Mouse (Mus musculus) heart, postnatal 36 days (tissue): ENCODE measurements at regions not wholly inside any gene's neighbourhood (a gene's known extent, or its start where the extent isn't known, plus 50 kb on each side); places are given as distances from the start of the nearest gene placed in this dataset.

Experiments used
- DNase-seq, 2 experiments: peaks; one replicate each; pipeline ENCODE4 v3.0.0; 2021 to 2022
- intact Hi-C: fragments of 180-260 bp; cut with DNase I; formaldehyde crosslinking; loops from one replicate; pipeline ENCODE4 v1.15.1; 2025

DNA sequence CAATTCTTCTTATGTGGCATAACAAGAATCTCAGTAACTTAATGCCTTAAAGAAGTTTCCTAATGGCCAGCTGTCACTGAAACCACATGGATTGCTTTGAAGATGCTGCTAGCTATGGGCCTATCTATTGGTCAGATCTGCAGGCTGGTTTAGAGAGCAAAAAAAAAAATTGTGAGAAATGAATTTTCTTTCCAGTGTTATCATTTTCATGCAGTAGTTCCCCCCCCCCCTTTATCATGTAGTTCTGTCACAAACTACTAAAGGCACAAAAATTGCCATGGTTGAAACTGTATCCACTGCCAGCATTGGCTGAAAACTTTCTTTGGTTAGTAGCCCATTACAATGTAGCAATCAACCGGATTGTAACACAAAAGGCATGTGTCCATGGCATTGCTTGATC lies 487.6 kb downstream of the Olfm4 start:
- no peak for DNase-seq
- intact Hi-C loops = no loop called here

DNA sequence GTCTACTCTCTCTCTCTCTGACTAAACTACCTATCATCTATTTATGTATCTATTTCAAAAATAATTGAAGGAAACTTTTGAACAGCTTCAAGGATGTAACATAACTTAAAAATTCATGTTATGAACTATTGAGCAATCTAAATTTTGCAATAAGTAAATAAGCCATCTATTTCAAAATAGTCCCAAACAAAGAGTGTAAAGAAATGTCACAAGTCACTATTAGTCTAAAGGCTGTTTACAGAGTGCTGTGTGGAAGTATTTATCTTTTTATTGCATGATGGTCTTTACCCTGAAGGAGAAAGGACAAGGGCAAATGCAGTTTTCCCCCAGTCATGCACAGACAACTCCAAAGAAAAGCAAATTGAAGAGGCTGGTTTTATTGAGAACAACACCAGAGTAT lies 496.0 kb downstream of the Olfm4 start:
- intact Hi-C loops = no loop called here
- DNase-seq = no peak

DNA sequence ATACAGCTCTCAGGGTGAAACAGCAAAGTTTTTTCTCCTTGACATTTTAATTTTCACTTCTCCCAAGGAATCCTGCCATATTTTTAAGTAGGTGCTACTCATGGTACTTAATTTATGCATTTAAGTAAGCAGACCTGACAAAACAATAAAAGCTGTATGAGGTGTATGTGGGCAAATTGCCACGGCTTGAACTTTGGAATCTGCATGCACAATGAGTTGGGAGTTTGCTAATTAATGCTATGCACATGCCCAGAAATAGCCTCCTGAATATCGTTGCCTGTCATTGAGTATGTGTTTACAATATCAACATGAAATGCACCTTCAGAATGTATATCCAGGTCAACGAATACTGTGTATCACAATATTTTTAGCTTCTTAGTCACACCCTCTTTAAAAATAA lies 498.9 kb downstream of the Olfm4 start:
- intact Hi-C loops = no loop called here
- DNase-seq = no peak

GRCm38 (mm10) chr14:80484256-80484655 lies 500.4 kb downstream of the Olfm4 start:
- intact Hi-C loops = no loop called here

DNA sequence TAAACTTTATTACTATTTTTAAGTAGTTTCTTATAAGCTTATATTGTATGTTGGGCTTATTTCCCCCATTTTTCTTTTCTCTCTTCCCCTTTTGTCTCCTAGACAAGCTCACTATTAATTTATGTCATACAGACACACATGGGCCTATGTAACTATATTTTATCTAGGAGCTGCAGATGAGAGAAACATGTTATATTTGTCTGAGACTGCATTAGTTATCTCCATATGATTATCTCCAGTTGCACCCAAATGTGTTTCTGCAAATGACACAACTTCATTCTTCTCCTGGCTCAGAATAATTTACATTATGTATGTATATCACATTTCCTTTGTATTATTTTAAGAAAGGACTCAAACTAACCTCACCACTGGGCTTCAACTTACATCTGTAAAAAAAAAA lies 501.3 kb downstream of the Olfm4 start:
- intact Hi-C loops = no loop called here
- no peak for DNase-seq

More at GRCm38 (mm10) chr14:80484256-80484655, 500.4 kb downstream of the Olfm4 start:
- DNase-seq = no peak

DNA sequence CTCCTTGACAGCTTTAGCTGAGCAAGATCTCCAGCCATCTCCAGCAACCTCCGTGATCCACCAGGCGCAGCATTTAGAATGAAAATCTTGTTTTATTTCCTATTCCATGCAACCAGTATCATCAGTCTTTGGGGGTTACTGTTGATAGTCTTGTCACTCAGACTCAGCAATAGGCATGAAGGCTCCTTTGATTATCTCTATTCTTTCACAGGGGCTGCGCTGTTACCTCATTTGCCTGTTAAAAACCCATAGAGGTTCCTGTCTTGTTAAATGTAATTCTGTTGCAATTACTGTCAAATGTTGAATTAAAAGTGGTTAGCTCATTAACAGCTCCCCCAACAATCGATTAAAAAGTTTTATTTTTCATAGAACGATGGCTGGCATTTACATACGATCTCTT lies 502.7 kb downstream of the Olfm4 start:
- intact Hi-C loops = no loop called here
- DNase-seq = no peak

DNA sequence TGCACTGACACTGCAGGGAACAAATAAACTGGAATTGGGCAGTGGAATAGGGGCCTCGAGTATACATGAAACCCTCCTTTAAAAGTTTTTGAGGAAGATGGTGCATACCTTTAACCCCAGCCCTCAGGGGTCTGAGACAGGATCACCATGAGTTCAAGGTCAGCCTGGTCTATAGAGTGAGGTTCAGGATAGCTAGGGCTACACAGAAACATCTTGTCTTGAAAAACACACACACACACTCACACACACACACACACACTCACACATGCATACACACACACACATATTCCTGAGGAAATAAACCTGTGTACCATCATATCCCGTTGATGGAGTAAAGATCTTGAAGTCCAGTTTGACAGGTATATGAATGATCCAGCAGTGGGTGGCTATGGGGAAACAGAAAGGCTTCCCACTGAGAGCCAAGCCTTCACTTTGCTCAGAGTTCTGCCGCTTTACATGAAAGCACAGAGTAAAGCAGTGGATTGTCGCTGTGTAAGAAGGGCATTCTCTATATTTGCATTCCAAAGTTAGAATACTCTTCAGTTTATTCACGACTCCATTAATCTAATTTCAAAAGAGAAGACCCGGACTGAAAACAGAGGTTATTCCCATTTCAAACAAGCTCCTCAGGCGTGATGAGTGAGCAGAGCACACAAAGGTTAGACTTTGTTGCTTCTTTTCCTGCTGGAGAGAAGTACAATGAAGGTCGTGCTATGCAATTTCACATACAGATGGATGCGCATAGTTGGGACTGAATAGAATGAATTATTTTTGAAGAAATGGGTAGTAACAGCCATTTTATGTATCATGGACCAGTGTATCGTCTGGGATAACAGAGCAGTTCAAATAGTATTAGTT lies 508.4 kb downstream of the Olfm4 start:
- intact Hi-C loops = no loop called here
- DNase-seq = no peak

DNA sequence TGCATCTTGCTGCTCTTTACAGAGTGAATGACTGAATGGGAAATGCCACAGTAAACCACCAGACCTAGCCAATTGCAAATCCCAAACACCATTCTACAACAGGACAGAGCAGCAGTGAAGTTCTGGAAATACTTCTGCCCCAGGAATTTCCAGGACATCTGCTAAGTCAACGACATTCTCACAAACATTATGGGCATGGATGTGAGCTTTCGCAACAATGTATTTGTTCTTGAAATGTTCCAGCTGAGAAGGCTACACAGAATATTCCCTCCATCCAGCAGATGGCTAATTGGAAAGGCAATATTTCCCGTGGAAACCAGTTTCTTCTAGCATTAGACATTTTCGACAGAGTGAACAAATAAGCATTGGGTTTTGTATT lies 509.0 kb downstream of the Olfm4 start:
- intact Hi-C loops = no loop called here
- DNase-seq = no peak

DNA sequence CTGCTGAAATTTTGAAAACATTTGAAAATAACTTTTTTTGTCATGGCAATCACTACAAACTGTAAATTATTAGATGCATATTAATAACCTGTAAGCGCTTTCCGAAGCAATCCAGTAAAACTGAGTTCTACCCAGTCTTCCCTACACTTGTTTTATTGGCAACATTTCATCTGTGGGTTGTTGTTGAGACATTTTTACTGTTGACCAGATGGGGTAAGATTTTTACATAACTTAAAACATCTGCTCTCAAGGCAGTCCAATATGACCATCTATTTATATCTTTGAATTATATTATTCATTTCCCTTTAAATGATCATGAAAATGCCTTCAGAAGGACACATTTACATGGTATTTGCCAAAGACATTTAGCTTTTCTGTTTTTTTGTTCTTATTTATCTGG lies 520.5 kb downstream of the Olfm4 start:
- intact Hi-C loops = no loop called here
- no peak for DNase-seq

- intact Hi-C loops = no loop called here
- DNase-seq = no peak
Observed at GRCm38 (mm10) chr14:80516626-80517025, 532.7 kb downstream of the Olfm4 start.

DNA sequence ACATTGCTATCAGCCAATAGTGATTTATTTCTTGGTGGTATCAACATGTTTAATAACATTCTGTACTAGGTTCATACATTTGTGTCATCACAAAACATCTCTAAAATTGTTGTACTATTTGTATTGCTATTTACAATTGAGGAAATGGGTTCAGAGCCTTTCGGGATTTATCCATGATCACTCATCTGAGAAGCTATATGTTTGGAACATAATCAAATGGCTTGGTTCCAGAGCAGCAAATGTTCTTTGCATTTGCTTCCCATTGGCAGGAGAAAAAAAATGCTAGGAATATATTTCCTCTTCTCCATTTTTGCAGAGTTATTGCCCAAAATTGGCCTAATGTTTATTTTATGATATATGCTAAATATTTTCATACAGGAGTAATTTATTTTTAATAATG lies 537.3 kb downstream of the Olfm4 start:
- no peak for DNase-seq
- intact Hi-C loops = no loop called here

DNA sequence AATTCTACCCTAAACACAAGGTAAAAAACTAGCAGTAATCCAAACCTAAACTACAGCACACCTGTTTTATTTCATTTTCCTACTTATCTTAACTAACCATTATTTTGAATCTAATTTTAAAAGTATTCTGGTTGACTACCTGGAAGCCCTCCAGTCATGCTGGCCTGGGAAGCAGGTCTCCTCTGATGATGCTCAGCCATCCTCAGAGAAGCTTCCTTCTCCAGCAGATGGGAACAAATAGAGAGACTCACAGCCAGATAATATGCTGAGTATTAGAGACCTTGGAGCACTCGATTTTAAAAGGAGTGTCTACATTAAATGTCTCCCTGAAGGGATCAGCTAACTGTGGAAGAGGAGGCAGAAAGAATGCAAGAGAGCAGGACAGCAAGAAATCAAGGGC lies 537.8 kb downstream of the Olfm4 start:
- intact Hi-C loops = no loop called here
- DNase-seq = no peak

- intact Hi-C loops = no loop called here
Observed at GRCm38 (mm10) chr14:80522536-80522935, 538.7 kb downstream of the Olfm4 start.

DNA sequence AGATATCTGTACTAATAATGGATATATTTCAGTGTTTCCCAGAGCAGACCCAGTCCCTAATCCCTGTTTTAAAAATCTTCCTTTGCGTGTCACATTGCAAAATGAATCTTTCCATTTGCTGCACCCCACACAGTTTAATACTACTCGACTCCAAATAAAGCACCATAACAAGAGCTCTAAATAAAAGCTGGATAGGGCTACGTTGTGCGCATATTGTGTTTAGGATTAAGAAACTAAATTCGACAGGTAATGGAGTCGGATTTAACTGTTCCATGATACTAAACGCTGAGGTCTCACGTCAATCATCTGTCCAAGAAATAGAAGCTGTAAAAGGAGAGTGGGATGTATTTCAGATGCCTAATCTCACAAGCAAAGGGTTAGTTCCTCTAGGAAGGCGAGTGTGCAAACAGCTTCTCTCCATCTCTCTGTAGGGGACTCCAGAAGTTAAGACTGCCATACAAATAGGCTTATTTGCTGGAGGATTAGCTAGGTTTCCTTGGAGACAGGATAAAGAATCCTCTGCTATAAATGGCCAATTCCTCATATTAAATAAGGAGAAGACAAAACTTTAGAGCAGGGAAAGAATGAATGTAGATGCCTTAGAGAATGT lies 544.6 kb downstream of the Olfm4 start:
- DNase-seq = no peak
- intact Hi-C loops = no loop called here

More at GRCm38 (mm10) chr14:80522536-80522935, 538.7 kb downstream of the Olfm4 start:
- no peak for DNase-seq

- DNase-seq = no peak
- intact Hi-C loops = no loop called here
Observed at GRCm38 (mm10) chr14:80536044-80536745, 552.3 kb downstream of the Olfm4 start.

- intact Hi-C loops = no loop called here
- DNase-seq = no peak
Observed at GRCm38 (mm10) chr14:80559950-80560349, 576.1 kb downstream of the Olfm4 start.
